Mouse (Mus musculus): ENCODE data around the gene Rgma. TPM values are rescaled to one million over a fixed set of nuclear protein-coding genes. Genes with fewer than 3 reads are reported as not detected.

Rgma gene
- total RNA-seq, 2 experiments from 2014 or later: 39.1 to 54.7 TPM

- DNase-seq: peak; percentile 77
These were observed 3.6 kb upstream of the Rgma start for GRCm38 (mm10) chr7:73371587-73372321.

GRCm38 (mm10) chr7:73372352-73372970 lies 2.8 kb upstream of the Rgma start:
- DNase-seq: peak; percentile 91

- DNase-seq: peak; percentile 81
These were observed 582 bp upstream of the Rgma start for GRCm38 (mm10) chr7:73374727-73375126.

GRCm38 (mm10) chr7:73376101-73377001 lies 1.0 kb downstream of the Rgma start:
- DNase-seq: peak; percentile 41

GRCm38 (mm10) chr7:73377307-73377706 lies 2.0 kb downstream of the Rgma start:
- DNase-seq: no peak

GRCm38 (mm10) chr7:73378034-73378433 lies 2.7 kb downstream of the Rgma start:
- DNase-seq: no peak

- no peak for DNase-seq
These were observed 7.5 kb downstream of the Rgma start for GRCm38 (mm10) chr7:73382843-73383242.

GRCm38 (mm10) chr7:73388866-73389265 lies 13.6 kb downstream of the Rgma start:
- DNase-seq: no peak

GRCm38 (mm10) chr7:73389419-73389818 lies 14.1 kb downstream of the Rgma start:
- DNase-seq: no peak

- no peak for DNase-seq
These were observed 14.6 kb downstream of the Rgma start for GRCm38 (mm10) chr7:73389871-73390294.

- DNase-seq: peak; percentile 21
These were observed 15.2 kb downstream of the Rgma start for GRCm38 (mm10) chr7:73390426-73391001.

- peak; percentile 95 for DNase-seq
These were observed 15.8 kb downstream of the Rgma start for GRCm38 (mm10) chr7:73391002-73391517.

GRCm38 (mm10) chr7:73391518-73392321 lies 16.4 kb downstream of the Rgma start:
- peak; percentile 66 for DNase-seq

GRCm38 (mm10) chr7:73392359-73392758 lies 17.1 kb downstream of the Rgma start:
- no peak for DNase-seq

GRCm38 (mm10) chr7:73393307-73394012 lies 18.2 kb downstream of the Rgma start:
- DNase-seq: peak; percentile 69

GRCm38 (mm10) chr7:73394013-73394409 lies 18.7 kb downstream of the Rgma start:
- no peak for DNase-seq

- peak; percentile 82 for DNase-seq
These were observed 23.0 kb downstream of the Rgma start for GRCm38 (mm10) chr7:73398319-73398718.

GRCm38 (mm10) chr7:73398806-73399442 lies 23.6 kb downstream of the Rgma start:
- no peak for DNase-seq

- DNase-seq: no peak
These were observed 24.3 kb downstream of the Rgma start for GRCm38 (mm10) chr7:73399501-73400044.
